Mouse (Mus musculus): ENCODE data around the gene Senp5. TPM values are rescaled to one million over a fixed set of nuclear protein-coding genes. Genes with fewer than 3 reads are reported as not detected.
"Not testable (repeated sequence)": the region's sequence is repeated elsewhere in the genome, so short reads cannot be mapped to it uniquely, and the experiment has no call there.

Senp5 gene
- total RNA-seq (2022), result 10 to 100 TPM; 41.5 to 46.4 (median 44.5) TPM

GRCm38 (mm10) chr16:32002509-32003477, at the start of gene Senp5:
Senp5 (minus strand) TSS chr16:32003287.
- peak; percentile 83 to 84 for DNase-seq (ENCODE audit: low spot score in 2 of 2)

GRCm38 (mm10) chr16:32042367-32042766, 39.3 kb upstream of the Senp5 start:
- no peak for DNase-seq (ENCODE audit: low spot score in 2 of 2)

- DNase-seq (ENCODE audit: low spot score in 2 of 2), result no peak
These were observed 16.6 kb upstream of the Senp5 start for GRCm38 (mm10) chr16:32019678-32020077.

- no peak for DNase-seq (ENCODE audit: low spot score in 2 of 2)
These were observed 7.2 kb upstream of the Senp5 start for GRCm38 (mm10) chr16:32010330-32010729.

GRCm38 (mm10) chr16:32009913-32010312, 6.8 kb upstream of the Senp5 start:
- DNase-seq (ENCODE audit: low spot score in 2 of 2), result peak; percentile 48 to 54

GRCm38 (mm10) chr16:32008529-32009293, 5.6 kb upstream of the Senp5 start:
- DNase-seq (ENCODE audit: low spot score in 2 of 2), result no peak

GRCm38 (mm10) chr16:32004731-32005130, 1.6 kb upstream of the Senp5 start:
- DNase-seq (ENCODE audit: low spot score in 2 of 2), result no peak

- DNase-seq (ENCODE audit: low spot score in 2 of 2), result no peak
These were observed 6.7 kb downstream of the Senp5 start for GRCm38 (mm10) chr16:31996371-31996770.

- no peak for DNase-seq (ENCODE audit: low spot score in 2 of 2)
These were observed 9.1 kb downstream of the Senp5 start for GRCm38 (mm10) chr16:31993946-31994345.

- no peak for DNase-seq (ENCODE audit: low spot score in 2 of 2)
These were observed 9.9 kb downstream of the Senp5 start for GRCm38 (mm10) chr16:31993195-31993594.

- no peak for DNase-seq (ENCODE audit: low spot score in 2 of 2)
These were observed 11.0 kb downstream of the Senp5 start for GRCm38 (mm10) chr16:31992039-31992438.

GRCm38 (mm10) chr16:31980946-31981345, 22.1 kb downstream of the Senp5 start:
- DNase-seq (ENCODE audit: low spot score in 2 of 2), result no peak

GRCm38 (mm10) chr16:31979501-31979900, 23.6 kb downstream of the Senp5 start:
- no peak for DNase-seq (ENCODE audit: low spot score in 2 of 2)

GRCm38 (mm10) chr16:31975258-31975657, 27.8 kb downstream of the Senp5 start:
- DNase-seq (ENCODE audit: low spot score in 2 of 2), result no peak

GRCm38 (mm10) chr16:31963224-31963623, 39.9 kb downstream of the Senp5 start:
- peak; percentile 44 to 50 for DNase-seq (ENCODE audit: low spot score in 2 of 2)

- DNase-seq (ENCODE audit: low spot score in 2 of 2), result peak; percentile 92 to 95
These were observed 54.7 kb downstream of the Senp5 start, which contains the start of the genes 0610012G03Rik and Ncbp2 for GRCm38 (mm10) chr16:31948345-31948774. 0610012G03Rik (minus strand) TSS chr16:31948494. Ncbp2 (plus strand) TSS chr16:31948513.

- no peak for DNase-seq (ENCODE audit: low spot score in 2 of 2)
These were observed 55.2 kb downstream of the Senp5 start for GRCm38 (mm10) chr16:31947901-31948316.

- no peak for DNase-seq (ENCODE audit: low spot score in 2 of 2)
These were observed 55.8 kb downstream of the Senp5 start for GRCm38 (mm10) chr16:31947333-31947732.

- not testable (repeated sequence) for DNase-seq (ENCODE audit: low spot score in 2 of 2)
These were observed 57.1 kb downstream of the Senp5 start for GRCm38 (mm10) chr16:31945986-31946385.

GRCm38 (mm10) chr16:31945372-31945771, 57.7 kb downstream of the Senp5 start:
- no peak for DNase-seq (ENCODE audit: low spot score in 2 of 2)

- no peak for DNase-seq (ENCODE audit: low spot score in 2 of 2)
These were observed 58.3 kb downstream of the Senp5 start for GRCm38 (mm10) chr16:31944698-31945255.

Measured in layer of hippocampus, adult 8-10 months (tissue).